Mouse (Mus musculus): ENCODE results near the gene Tecta. TPM values are rescaled to one million over a fixed set of nuclear protein-coding genes. Genes with fewer than 3 reads are reported as not detected.

Tecta gene
- polyA plus RNA-seq, 1 experiment from 2014 or later = 0.09 TPM

DNA sequence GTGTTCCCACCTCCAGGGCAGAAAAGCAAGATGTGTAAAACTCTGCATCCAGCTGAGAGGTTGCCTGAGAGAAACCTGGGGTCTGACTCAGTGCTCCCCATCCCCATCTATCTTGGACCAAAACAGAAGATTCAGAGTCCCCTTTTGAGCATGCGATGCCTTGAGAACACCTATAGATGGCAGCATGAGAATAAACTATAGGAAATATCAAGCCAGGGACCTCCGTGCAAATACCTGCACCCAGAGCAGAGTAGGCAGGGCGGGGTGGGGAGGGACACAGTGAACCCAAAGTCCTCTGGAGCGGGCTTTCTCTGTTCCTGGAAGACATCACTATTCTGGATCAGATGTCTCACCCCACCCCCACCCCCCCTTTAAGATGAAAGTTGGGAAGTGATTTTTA is 11.2 kb downstream of the Tecta start:
- DNase-seq (ENCODE audit: low spot score) = peak; percentile 48

DNA sequence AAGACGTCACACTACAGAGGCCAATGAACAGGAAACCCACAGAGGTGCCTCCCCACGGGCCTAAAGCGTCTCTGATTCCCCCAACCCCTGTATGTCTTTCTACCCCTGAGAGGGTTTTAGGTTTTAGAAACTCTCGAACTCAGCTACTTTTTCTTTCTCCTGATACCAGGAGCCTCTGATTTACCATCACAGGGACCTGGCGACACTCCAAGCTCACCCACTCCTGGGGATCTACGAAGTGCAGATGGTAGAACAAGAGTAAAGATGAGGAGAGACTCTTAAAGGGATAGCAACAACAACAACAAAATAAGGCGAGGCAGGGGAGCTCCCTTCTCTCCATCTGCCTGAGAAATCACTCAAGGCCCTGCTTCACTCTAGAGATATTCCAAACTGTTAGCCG is 12.7 kb downstream of the Tecta start:
- no peak for DNase-seq (ENCODE audit: low spot score)

DNA sequence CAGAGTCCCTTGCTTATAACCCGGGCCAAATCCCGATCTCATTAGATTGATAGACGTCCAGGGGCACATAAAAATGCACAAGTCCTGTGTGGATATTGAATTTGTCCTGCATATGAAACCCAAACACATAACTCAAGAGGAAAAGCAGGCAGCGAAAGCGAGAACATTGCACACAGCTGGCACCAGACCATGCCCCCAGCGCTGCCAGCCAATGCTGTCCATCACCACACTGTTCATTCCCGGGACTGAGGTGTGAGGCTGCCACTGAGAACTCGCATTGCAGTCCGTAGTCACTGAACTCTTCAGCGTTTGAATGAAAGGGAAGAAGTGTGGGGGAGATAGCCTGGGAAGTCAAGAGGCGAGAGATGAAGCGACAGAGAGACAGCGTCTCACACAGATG is 14.1 kb downstream of the Tecta start:
- DNase-seq (ENCODE audit: low spot score) = no peak

DNA sequence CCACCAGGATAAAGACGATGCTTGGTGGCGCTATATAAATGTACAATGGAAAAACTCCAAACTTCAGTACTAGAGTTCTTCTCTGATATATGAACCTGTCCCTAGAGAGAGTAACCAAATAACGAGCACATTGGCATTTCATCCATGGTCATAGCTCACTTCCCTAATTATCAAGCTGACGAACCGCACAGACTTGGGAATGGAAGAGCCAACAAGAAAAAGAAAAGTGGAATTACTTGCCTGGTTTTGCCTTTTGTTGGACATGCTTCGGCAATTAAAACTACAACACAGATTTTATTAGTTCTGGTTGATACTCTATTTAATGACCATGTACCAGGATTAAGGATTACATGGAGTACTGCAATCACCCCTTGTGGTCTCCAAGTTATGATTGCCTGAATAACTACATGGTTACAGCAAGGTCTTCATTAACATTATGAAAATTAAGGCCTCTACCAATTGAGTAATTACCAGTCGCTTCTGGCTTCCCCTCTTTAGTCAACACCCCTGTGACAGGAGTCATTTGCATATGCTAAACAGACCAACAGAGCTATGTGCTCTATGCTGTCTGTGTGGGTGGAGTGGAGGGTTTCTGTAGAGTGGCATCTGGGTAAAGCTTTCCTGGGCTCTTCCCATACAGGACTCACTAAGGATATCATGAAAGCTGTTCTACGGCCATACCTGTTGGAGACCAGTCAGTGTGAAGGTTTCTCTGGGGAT is 16.9 kb downstream of the Tecta start:
- DNase-seq (ENCODE audit: low spot score) = no peak

DNA sequence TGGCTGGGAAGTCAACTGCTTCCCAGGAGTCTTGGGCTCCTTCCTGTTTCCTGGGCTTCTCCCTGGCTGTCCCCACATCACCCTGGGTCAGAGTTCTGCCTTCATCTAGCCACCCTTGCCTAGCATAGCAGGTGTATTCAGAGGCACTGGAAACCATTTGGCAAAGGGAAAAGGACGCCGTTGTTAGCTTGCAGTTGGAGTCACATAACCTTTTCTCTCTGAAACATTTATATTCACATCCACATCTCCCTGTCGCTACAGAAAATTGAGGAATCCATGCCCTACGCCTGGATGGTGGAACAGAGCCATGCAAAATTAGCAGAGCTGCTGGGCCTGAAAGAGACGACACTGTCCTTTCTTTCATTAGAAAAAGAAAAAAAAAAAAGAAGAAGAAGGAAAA is 17.7 kb downstream of the Tecta start:
- DNase-seq (ENCODE audit: low spot score) = no peak

DNA sequence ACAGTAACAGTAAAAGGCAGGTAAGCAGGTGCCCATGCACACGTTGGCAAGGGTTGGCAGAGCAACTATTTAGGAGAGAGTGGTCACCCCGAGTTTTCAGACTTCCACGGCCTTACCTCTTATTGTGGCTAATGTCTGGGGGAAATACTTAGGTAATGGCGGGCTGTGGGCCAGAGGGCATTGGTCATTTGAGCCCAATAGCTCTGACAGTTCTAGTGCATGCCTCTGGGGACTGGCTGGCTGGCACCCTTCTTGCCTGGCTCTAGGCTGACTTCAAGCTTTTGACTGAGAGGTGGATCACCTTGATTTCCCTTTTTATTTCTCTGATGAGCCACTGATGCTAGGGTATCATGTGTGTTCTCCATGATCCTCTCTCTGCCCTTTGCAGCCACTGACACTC is 21.7 kb downstream of the Tecta start:
- no peak for DNase-seq (ENCODE audit: low spot score)

DNA sequence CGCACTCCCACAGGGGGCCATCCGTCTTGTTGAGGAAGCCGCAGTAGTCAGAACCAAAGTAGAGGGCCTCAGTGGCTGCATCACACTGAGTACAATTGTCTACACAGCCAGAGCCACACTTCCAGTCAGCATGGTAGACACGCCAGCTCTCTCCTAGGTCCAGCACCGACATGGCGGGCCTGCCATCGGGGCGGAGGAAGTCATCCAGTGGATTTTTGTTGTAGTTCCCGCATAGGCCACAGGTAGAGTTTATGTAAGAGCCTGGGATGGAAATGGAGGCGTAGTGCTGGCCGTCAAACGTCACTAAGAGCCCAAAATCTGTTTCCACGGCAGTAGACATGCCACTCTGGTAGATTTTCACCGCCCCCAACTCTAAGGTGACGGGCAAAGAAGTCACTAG is 22.1 kb downstream of the Tecta start:
- DNase-seq (ENCODE audit: low spot score) = no peak

DNA sequence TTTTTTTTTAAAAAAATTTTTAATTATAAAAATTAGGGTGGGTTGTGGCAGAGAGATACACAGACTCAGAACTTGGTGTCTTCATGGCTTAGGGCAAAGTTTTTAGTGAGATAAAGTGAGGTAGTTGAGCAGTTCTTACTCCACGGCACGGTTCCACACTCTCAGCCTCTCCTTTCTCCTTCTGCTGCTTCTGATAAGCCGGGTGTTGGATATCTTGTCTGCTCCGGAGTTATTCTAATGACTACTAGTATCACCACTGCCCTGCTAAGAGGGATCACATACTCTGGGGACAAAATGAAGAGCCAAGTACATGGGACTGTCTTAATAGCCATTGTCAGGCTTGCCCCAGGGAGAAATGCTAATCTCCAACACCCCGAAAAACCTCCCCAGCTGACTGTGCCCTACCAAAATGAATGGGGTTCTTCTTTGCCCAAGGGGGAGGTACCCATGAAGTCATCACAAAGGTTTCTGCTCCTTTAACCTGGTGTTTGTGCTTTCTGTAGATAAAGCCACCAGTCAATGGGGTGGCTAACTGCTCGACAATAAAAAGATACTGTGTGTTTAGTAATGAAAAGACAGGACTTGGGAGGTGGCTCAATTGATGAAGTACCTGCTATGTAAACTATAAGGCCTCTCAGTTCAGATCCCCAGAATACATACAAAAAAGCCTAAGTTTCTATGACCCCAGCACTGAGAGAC is 27.9 kb downstream of the Tecta start:
- no peak for DNase-seq (ENCODE audit: low spot score)

DNA sequence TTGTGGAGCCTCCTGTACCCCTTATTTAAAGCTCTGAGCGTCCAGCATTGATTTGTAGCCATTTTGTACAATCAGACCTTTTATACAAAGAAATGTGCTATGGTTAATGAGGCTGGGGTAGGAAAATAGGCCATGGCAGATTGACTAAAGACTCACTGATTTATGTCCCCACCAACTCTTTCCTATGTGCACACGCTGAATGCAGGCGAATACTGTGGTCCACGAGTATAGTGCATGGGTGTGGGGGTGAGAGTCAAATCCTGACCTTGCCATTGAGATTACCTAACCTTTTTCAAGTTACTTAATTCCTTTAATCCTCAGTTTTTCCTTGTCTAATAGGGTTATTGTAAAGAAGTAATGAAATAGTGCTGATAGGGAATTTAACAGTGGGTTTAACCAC is 42.1 kb downstream of the Tecta start:
- no peak for DNase-seq (ENCODE audit: low spot score)

DNA sequence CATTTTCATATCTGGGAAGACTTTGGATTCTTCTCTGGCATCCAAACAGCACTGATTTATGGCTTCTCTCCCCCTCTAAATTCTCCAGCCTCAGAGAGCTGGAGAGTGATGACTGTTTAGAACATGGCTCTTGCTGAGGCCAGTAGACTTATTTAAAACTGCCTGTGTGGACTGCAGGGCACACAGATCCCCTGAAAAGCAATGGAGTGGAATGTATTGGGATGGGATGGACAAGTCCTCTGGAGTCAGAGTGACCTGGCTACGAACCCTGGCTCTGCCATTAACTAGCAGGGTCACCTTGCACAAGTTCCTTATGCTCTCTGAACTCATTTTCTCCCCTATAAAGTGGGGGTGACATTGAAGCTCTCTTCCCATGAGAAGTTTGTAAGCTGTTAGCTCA is 44.9 kb downstream of the Tecta start:
- no peak for DNase-seq (ENCODE audit: low spot score)

DNA sequence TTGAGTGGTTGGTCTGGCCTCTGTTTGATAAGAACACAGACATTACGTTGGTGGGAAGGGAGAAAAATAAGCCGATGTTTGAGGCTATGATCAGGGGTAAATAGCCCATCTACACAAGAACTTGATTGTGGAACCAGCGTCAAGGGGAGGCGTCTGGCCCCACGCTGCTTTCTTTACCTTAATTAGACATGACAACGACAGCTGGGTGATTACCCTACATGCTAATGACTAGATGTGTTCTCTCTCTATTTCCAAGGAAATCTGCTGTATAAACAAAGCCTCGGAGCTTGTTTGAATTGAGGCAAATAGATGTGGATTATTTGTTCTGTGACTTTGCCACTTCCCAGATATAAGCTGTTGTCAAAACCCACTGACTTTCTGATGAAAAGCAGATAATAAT is 49.9 kb downstream of the Tecta start:
- no peak for DNase-seq (ENCODE audit: low spot score)

DNA sequence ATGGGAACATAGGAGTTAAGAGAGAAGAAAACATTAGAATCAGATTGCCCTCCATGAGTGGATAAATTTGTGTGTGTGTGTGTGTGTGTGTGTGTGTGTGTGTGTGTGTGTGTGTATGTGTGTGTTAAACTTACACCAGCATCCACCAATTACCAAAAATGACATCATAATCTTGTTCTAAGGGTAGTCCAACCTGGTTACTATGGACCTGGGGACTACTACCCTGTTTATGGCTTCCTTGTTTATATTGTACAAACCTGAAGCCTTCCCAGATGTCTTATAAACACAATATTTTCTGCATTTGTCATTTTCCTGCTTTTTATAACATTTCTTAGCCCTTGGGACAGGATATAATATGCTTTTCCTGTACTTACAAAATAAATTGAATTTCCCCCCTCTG is 53.4 kb downstream of the Tecta start:
- DNase-seq (ENCODE audit: low spot score) = no peak

DNA sequence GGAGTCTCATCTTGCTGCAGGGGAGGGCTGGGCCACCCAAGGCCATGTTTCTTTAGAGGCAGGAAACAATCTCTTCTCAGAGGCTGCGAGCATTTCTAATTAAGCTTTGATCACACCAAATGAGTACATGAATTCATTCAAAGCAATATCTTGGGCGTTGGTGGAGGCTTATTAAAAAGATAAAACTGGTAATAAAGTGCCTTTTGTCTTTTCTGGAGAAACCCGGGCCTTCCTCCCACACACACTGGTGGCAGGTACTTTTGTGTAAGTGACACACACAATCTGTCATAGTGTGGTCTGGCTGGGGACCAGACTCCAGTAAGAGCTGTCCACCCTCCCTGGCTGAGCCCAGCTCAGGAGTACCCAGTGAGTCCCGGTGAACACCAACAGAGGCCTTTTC is 60.6 kb downstream of the Tecta start:
- DNase-seq (ENCODE audit: low spot score) = no peak

DNA sequence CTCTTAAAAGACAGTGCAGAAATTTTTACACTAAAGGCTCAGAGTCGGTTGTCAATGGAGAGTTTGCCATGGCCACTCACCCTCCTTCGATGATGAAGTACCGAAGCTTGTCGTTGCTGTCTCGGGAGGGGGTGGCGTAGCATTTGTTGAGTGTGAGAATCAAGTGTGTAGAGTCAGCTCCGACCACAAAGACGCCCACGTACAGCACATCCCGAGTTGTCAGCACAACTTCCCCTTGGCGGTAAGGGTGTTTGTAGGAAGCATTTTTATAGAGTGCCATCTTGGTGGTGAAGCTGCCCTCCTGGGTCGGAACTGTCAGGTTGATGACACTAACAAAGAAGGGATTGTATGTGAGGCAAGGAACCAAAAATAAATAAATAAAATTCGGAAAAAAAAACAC is 62.7 kb downstream of the Tecta start:
- no peak for DNase-seq (ENCODE audit: low spot score)

DNA sequence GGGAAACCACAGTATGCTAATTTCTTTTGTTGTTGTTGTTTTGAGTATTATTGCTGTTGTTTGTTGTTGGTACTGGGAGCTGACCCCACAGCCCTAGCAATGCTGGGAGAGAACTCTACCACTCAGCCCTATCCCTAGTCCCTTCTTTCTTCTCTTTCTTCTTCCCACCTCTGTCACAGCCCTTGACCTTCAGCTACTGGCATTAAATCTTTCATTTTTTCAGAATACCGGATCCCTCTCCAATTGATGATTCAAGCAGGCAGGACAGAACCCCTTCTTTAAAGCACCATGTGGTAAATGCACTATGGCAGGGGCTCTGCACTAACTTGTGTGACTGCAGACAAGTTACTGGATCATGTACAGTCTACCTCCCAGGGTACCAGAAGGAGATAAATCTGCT is 63.2 kb downstream of the Tecta start:
- no peak for DNase-seq (ENCODE audit: low spot score)

DNA sequence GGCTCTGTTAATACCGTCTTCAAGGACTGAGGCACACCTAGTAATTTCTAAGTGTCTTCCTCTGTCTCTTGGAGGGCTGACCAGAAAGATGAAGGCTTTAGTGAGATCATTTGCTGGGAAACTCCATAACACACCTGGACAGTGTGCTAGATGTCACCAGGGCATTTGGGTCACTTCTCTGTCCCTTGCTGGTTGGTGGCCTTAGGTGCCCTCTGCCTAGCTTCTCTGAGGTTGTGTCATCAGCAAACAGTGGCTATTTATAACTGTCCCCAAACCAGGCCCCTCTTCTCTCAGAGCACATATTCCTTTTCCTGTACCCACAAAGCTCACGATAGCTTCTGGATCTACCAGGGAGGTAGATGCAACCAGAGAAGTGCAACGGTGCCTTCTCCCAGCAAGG is 64.8 kb downstream of the Tecta start:
- DNase-seq (ENCODE audit: low spot score) = no peak

DNA sequence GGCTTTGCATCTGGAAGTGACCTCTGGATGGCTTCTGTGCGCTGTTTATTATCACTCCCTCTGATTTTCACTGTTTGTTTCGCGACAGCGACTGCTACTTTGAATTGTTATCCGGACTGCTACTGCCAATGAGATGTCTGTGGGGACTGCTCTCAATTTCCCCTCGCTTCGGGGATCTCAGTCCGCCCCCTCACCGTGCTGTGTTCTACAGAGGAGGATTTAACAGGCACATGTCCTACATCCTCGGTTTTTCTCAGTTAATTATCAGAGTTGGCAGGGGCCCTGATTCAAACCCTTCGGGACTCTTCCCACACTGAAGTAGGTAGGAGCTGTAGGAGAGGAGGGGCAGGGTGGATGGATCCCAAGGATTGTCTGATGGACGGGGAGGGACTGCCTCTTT is 67.0 kb downstream of the Tecta start:
- no peak for DNase-seq (ENCODE audit: low spot score)

DNA sequence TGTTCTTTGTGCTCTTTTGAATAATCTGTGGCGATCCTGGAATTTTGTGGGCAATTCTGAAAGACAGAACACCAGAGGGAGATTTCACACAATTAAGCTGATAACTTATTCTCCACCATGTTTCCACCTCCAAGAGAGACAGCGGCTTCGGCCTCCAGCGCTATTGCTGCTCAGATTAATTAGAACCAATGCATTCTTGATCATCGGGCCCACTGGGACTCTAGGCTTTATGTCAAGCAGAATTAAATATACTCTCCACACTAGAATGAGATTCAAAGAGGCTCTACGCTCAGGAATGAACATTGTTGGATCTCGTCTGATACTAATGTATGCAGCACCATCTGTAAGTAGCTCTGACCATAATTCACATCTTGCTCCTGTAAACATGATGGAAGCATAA is 68.4 kb downstream of the Tecta start:
- DNase-seq (ENCODE audit: low spot score) = no peak

DNA sequence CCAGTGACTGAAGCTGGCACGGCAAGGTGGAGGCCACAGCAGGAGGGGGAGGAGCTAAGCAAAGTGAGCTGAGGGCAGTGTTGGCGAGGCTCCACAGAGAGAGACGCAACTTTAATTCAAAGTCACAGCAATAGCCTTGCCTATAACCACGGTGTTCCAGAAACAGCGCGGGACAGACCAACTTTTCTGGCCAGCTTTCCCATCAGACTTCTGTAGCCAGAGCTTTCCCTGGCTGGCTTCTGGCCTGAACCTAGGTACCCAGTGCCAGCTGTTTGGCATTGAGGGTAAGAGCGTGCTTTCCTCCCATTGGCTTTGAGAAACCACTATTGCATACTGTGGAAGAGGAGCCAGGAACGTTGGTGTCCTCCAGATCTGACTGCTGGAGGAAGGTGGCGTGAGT is 70.0 kb downstream of the Tecta start:
- DNase-seq (ENCODE audit: low spot score) = no peak

DNA sequence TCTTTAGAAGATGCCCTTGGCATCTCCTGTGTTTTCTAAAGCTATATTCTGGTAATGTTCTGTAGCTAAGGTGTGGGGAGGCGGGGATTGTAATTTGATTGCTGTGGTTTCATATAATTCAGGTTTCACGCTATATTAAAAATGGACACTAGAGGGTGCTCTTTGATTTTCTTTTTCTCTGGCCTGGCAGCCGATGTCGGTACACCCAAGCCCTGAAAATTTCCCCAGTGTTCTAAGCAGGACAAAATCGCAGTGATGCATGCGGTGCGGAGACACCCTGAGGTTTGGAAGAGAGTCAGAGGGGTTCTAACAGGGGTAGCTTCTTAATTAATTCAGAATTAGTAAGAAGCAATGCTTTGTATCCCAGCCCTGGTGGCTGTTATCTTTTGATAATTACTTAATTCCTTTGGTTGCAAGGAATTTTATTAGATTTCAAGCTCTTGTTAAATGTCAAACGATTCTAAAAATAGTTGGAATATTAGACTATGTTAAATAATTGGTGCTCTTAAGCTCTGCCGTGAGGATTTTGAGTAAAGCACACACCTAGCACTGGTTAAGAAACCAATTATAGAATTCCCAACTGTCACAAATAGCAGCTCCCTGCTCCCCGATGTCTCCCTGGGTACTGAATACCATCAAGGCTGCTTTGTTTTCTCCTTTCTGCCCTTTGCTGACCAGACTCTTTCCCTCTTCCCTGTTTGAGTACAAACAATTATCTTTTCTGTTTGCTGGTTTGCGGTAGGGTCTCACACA is 72.9 kb downstream of the Tecta start:
- peak; percentile 50 for DNase-seq (ENCODE audit: low spot score)

DNA sequence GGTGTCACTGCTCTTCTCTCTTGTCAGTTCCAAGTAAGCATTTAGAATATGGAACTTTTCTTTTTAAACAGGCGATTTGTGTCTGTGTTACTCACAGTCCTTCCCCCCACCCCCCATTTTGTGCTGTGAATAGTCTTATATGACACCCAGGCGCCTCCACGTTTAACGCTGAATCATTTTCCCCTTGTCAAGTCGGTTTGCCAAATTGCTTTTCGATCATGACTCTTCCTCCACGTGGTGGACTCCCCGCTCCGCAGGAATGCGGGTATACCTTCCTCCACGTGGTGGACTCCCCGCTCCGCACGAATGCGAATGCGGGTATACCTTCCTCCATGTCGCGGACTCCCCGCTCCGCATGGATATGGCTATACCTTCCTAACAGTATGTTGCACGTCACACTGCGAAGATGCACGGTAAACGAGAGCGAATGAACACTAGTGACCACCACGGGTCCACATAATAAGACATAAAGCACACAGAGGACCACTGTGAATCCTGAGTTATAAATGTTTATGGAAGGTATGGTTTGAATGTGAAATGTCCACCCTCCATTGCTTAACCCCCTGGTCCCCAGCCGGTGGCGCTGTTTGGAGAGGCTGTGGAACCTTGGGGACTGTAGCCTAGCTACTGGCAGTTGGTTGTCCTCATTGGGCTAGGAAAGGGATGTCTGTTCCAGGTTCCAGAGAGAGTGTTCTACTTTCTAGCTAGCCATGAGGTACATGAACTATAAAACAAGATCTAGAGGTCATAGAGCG is 74.9 kb downstream of the Tecta start:
- DNase-seq (ENCODE audit: low spot score) = no peak

DNA sequence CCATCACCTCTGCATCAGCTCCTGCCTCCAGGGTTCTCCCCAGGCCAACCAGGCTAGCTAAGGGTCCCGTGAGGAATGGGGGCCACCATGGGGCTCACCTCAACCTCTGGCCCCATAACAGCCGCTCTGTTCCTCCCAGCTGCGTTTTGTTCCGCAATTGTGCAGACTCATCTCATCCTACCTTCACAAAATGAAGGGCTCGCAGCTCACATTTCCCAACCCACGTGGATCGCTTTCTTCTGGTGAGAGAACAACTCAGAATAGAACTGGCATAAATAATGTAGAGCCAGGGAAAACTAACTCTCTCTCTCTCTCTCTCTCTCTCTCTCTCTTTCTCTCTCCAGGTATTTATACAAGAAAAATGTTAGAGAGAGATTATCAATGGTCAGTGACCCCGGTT is 76.5 kb downstream of the Tecta start:
- no peak for DNase-seq (ENCODE audit: low spot score)

Measured in thymus, postnatal 0 days (tissue).